Mouse (Mus musculus) G1E (cell line): Measurements from ENCODE around the gene Tns1.

Experiments
- CTCF ChIP-seq: IDR thresholded peaks from 2 replicates; pipeline ENCODE4 v1.5.1; 2012; ENCODE audit warnings: low read depth, low read length, inconsistent platforms, mixed read lengths
- GATA1 ChIP-seq: IDR thresholded peaks from 2 replicates; pipeline ENCODE4 v1.6.1; 2012; ENCODE audit warnings: borderline replicate concordance, low read length, inconsistent platforms, mixed read lengths
- GATA2 ChIP-seq: IDR thresholded peaks from 2 replicates; pipeline ENCODE4 v1.6.1; 2012; ENCODE audit warnings: low read depth, low read length, inconsistent platforms, borderline replicate concordance
- POLR2AphosphoS5 ChIP-seq: IDR thresholded peaks from 2 replicates; pipeline ENCODE4 v1.6.1; 2012; ENCODE audit warnings: low read depth, low read length, inconsistent platforms; ENCODE audit not compliant: insufficient replicate concordance
- TAL1 ChIP-seq: conservative IDR thresholded peaks from 2 replicates; pipeline ENCODE4 v1.6.1; 2012; ENCODE audit warnings: low read depth, low read length, inconsistent platforms, mixed read lengths

DNA sequence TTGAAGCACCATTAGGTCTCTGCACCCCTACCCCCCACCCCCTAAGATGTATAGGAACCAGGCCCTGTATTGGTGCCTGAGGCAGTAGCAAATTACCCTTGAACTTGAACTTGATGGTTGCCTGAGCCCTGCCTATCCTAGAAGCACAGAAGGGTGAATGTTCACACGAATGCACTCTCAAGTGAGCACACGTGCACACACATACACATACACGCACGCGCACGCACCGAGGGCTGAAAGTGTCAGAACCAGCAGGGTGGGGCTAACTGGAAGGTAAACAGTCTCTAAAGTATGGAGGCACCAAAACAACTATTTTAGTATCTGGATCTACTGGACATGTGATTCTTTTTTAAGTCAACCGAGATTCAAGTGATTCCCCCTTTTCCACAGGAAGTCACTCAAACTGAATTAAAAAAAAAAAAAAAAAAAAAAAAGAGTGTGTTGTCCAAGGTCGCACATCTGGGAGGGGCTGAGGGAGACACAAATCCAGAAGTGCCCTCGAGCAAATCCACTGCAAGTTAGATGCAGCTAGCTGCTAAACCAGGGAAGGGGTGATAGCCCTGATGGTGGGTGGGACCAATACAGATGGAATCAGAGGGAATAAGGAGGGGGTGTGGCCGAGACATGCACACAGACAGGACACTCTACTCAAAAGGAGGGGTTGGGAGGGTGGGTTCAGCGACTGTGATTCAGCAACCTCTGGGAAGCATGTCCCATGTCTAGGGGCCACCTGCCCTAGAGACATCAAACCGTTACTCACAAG is 96.0 kb downstream of the Tns1 start:
- no peak for TF ChIP-seq CTCF
- no peak for TF ChIP-seq TAL1
- TF ChIP-seq GATA2, result no peak
- TF ChIP-seq POLR2AphosphoS5, result no peak
- no peak for TF ChIP-seq GATA1
